Mouse (Mus musculus) lung, postnatal 14 days (tissue): ENCODE data around the gene Tjp3.
"Not testable (repeated sequence)": the region's sequence is repeated elsewhere in the genome, so short reads cannot be mapped to it uniquely, and the experiment has no call there.

Experiments used
- DNase-seq: peaks from one replicate; pipeline ENCODE4 v3.0.0; 2021

The Tjp3 gene

GRCm38 (mm10) chr10:81229735-81230437, 61.5 kb downstream of the Tjp3 start:
- no peak for DNase-seq

DNA sequence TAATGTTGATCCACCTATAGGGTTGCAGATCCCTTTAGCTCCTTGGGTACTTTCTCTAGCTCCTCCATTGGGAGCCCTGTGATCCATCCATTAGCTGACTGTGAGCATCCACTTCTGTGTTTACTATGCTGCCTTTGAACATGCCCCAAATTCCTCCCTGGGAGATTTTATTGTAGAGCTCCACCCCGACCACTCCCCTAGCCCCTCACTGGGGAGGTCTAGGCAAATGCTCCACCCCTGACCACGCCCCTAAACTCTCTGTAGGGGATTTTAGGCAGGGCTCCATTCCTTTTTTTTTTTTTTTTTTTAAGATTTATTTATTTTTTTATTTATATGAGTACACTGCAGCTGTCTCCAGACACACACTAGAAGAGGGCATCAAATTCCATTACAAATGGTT, 67.7 kb downstream of the Tjp3 start:
- DNase-seq = not testable (repeated sequence)
